Mouse (Mus musculus) erythroblast, adult 5-6 weeks (primary cell): ENCODE results near the gene Sh3rf3. TPM values are rescaled to one million over a fixed set of nuclear protein-coding genes. Genes with fewer than 3 reads are reported as not detected.

Source experiments
- ATAC-seq: replicated peaks from 2 replicates; pipeline ENCODE4 v1.8.0; 2016; ENCODE audit warnings: moderate number of reproducible peaks, mild to moderate bottlenecking, moderate TSS enrichment, inconsistent platforms; ENCODE audit not compliant: poor library complexity, low FRiP score, severe bottlenecking
- total RNA-seq, 2 experiments: library from RNA; stranded (forward) in 1 of 2; stranded (reverse) in 1 of 2; fragments of 150-400 nt in 1 of 2; fragments of 200-764, 138-1000 nt in 1 of 2; gene quantifications; 2 replicates each; pipeline versions ENCODE4 v1.2.3 to v1.2.4; 2015 to 2017; ENCODE audit warnings: low replicate concordance in 2 of 2

The Sh3rf3 gene
- total RNA-seq (2015; ENCODE audit: low replicate concordance): not detected in 2 replicates
- not detected in 2 replicates for total RNA-seq (2017; ENCODE audit: low replicate concordance)

DNA sequence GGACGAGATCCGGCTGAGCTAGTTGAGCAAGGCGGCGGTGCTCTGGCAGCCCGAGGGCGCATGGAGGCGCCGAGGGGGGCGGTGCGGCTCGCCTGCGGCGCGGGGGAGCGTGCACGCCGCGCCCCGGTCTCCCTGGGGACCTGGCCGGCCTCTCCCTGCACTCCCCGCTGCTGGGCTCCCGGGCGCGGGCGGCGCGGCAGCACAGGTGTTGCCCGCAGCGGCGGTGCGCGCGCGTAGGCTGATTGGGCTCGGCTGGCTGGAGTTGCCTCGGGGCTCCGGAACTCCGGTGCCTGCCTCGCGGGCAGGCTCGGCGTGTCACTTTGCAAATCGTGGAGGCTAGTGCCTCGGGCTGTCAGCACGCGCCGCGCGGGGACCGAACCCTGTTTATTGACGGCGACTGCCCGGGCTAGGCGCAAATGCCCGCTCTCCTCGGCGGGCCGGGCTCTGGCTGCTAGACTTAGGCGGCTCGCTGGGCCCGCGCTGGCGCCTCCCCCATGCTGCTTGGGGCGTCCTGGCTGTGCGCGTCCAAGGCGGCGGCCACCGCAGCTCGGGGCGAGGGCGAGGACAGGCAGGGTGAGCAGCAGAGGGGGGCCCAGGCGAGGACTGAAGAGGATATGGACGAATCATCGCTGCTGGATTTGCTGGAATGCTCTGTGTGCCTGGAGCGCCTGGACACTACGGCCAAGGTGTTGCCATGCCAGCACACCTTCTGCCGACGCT is at the start of gene Sh3rf3:
Gene Sh3rf3 (plus strand): TSS at position 279 of the 720 bp plus-strand sequence.
- ATAC-seq: no peak

DNA sequence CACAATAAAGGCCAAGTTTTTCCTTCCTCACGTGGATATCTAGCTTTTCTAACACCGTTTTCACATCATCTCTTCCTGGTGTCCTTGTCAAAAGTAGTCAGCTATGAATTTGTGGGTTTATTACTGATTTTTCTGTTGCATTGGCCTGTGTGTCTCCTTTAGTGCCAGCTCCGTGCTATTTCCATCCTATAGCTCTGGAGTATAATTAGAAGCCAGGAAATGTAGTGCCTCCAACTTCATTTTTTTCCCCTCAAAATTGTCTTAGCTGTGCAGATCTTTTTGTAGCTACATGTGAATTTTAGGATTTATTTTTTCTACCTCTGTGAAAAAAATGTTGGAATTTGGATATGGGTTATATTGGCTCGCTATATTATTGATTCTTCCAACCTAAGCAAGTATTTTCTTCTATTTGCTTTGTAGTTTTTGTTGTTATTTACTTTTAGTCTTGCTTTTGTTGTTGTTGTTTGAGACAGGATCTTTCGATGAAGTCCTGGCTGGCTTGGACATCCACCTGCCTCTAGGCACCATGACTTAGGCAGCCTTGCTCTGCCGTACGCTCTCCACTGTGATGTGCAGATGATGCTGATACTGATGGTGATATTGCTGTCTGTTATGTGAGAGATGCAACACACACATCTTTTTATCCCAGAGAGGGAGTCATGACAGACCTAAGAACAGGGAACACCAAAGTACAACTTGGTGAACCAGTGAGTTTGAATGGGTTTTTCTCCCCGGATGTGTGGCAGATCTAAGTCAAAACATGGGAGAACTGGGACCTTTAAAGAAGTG is 24.5 kb upstream of the Sh3rf3 start:
- ATAC-seq: no peak

GRCm38 (mm10) chr10:58797555-58797954 is 15.6 kb upstream of the Sh3rf3 start:
- no peak for ATAC-seq

GRCm38 (mm10) chr10:58798156-58798555 is 15.0 kb upstream of the Sh3rf3 start:
- ATAC-seq: no peak

DNA sequence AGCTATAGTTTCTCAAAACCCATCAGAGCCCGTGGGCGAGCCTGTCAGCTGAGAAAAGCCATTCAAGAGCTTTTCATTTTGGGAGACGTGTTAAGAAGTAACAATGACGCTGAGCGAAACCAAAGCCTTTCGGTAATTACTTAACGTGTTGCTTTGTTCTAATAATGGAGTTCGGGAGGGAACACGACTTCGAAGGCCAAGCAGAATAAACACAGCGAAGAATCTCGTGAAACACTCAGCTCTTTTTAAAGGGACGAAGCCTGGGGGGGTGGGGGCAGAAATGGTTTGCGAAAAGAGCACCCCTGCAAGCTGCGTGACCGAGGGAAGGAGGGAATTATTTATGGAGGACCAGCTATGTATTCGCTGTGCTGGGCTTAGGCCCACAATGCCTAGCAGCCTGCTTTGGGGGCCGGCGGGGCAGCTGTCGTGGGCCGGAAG is 12.1 kb upstream of the Sh3rf3 start:
- no peak for ATAC-seq

DNA sequence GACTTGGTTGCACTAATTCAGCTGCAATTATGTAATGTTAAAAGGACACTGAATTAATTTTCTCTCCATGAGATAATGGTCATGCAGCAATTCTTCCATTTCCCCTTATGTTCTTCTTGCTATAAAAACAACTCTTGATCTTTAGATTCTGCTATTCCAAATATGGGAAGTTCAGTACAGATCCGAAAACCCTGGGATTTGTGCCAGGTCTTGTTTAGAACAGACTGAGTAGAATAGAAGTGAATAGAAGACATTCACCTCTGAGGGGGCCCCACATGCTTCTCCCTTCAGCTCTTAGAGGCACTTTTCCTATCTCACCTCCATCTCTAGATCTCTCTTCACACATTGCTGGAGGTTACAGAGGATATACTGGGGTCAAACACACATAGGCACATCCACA is 10.8 kb upstream of the Sh3rf3 start:
- ATAC-seq: no peak

DNA sequence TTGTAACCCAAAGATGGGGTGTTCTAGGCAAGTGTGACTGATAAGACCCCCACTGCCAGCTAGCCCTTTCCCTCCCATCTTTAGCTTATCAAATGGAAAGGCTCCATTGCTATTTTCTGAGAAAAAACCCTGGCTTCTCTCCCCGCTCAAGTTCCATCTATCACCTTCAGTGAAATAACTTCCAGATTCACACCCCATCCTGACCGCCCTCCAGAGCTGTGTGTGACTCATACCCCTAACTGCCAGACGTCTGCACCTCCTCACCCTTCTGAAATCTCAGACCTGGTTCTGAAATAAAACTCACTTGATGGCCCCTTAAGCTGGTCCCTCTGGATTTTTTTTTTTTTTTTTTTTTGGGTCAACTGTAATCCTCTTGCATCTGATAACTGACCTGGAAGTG is 5.2 kb upstream of the Sh3rf3 start:
- ATAC-seq: no peak

GRCm38 (mm10) chr10:58810181-58810580 is 3.0 kb upstream of the Sh3rf3 start:
- no peak for ATAC-seq

- no peak for ATAC-seq
These were observed 714 bp upstream of the Sh3rf3 start for GRCm38 (mm10) chr10:58812210-58813080.

DNA sequence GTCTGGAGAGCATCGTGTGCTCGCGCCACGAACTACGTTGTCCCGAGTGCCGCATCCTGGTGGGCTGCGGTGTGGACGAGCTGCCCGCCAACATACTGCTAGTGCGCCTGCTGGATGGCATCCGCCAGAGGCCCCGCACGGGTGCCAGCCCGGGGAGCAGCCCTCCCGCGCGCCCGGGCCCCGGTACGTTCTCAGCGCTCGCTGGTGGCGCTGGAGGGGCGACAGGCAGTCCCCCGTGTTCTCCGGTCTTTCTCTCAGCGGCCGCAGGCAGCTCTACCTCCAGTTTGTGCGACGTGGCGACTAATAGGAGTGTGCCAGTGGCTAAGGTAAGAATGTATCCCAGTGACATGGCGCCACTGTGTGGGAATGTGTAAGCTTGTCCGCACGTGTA is 637 bp downstream of the Sh3rf3 start:
- ATAC-seq: no peak

DNA sequence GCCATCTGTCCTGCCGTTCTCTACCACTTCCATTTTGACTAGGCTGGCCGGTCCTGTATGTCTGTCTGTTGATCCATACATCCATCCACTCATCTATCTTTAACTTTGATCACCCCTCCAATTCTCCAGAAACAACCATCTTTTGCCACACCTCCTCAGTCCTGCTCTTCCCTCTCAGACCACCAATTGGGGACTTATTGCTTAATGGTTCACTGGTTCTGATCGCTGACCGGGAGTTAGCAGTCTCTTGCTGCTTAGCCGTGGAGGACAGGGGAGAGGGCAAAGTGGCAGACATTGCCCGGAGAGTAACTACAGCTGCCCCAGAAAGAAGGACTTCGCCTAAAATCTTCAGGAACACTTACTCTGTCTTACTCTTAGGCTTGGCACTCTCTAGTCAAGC is 1.3 kb downstream of the Sh3rf3 start:
- no peak for ATAC-seq

- ATAC-seq: no peak
These were observed 10.9 kb downstream of the Sh3rf3 start for GRCm38 (mm10) chr10:58824016-58824568.

DNA sequence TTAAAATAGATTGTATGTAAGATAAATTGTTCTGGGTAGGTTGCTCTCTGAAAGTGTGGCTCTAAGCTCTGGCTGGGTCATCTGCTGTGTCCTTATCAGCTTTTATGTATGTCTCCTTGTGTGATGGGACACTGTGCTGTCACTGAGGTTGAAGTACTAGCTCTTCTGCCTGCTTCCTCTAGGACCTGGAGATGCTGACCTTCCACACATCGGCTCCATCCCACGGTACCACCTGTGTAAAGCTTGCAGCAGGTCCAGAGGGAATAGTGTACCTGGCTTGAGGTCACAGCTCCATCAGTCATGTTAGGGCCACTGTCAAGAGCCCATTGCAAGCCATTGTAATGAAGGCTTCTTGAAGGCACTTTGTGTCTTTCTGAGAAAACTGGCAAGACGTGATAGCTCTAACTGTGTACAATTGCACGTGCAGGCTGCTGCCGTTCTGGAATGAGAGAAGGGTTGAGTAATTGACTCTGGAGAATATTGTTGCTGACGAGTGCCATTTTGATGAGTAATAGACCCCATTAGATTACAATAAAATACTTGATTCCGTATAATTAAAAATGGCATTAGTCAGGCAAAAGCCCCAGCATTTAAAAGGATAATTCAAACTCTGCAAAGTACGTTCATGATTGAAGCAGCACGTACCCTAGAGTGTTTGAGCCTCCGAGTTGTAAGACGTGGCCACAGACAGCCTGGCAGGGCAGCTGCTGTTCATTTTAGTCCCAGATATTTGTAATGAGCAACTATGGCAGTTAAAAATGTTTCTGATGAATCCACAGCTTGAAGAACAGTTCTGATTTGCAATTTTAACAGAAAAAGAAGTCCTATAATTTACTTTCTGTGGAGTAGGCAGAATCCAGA is 16.3 kb downstream of the Sh3rf3 start:
- ATAC-seq: no peak

DNA sequence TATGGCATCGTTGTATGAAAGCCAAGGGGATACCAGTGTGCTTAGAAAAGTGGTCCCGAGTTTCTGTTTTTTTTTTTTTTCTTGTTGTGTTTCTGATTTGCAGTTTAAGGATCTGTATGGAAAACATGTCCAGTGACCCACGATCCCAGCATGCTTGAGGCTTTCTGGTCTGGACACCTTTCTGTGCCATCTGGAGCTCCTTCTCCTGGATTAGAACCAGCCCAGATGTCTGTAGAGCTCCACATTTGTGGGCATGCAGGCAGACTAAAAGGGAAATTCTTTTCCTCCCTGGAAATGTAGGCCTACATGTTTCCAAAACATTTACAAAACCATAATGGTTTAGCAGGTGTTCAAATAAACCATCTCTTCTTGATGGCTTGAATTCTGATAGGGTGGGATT is 20.0 kb downstream of the Sh3rf3 start:
- no peak for ATAC-seq

- no peak for ATAC-seq
These were observed 20.6 kb downstream of the Sh3rf3 start for GRCm38 (mm10) chr10:58833741-58834178.

DNA sequence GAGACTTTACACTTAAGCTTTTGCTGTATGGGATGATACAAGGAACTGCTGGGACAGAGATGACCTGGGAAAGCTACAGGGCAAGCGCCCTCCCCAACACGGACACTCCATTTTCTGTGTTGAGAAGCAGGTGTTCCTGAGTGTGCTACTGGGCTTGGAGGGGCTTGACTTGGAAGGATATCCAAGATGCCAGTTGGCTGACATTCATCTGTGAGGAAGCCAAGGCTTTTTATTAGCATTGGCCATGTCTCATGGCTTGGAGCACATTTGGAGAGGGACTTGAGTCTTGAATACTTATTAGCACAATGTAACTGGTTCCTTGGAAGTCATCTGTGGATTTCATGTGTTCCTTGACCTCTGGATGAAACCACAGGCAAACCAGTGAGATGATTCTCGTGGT is 23.2 kb downstream of the Sh3rf3 start:
- ATAC-seq: no peak

- no peak for ATAC-seq
These were observed 24.3 kb downstream of the Sh3rf3 start for GRCm38 (mm10) chr10:58837504-58837903.

- no peak for ATAC-seq
These were observed 28.8 kb downstream of the Sh3rf3 start for GRCm38 (mm10) chr10:58841945-58842344.

- no peak for ATAC-seq
These were observed 29.9 kb downstream of the Sh3rf3 start for GRCm38 (mm10) chr10:58843100-58843499.
